Mouse (Mus musculus): ENCODE measurements around the gene Cnot1.

- TF ChIP-seq CTCF (IDR thresholded peaks at IDR 0.05; ENCODE audit: low read depth) (no peak), EP300 (IDR thresholded peaks at IDR 0.05; ENCODE audit: low read depth) (no peak)
Measured at GRCm38 (mm10) chr8:95835891-95836290, 28.6 kb upstream of the Cnot1 start.
